Mouse (Mus musculus): ENCODE results near the gene Msantd2.

- TF ChIP-seq CTCF (IDR thresholded peaks at IDR 0.05; ENCODE audit: low read depth) (no peak), EP300 (IDR thresholded peaks at IDR 0.05; ENCODE audit: low read depth) (0 out of 2 replicates have a peak, but pooled peaks have one; percentile 54)
These were observed 39.3 kb downstream of the Msantd2 start for GRCm38 (mm10) chr9:37528225-37528970.
